Mouse (Mus musculus): Measurements from ENCODE around the gene Plxnb2.

GRCm38 (mm10) chr15:89170102-89170501 lies 10.5 kb downstream of the Plxnb2 start:
- no peak for TF ChIP-seq POLR2A (IDR thresholded peaks at IDR 0.05; ENCODE audit: low read depth, low read length)
- no peak for TF ChIP-seq CTCF (IDR thresholded peaks at IDR 0.05; ENCODE audit: borderline replicate concordance, insufficient read depth, low read length)

All from embryonic fibroblast, embryonic 13.5 days (primary cell).